Mouse (Mus musculus): ENCODE measurements around the gene Bricd5.

- TF ChIP-seq CTCF (IDR thresholded peaks at IDR 0.05; ENCODE audit: borderline replicate concordance, insufficient read depth, low read depth, low read length) = no peak
- TF ChIP-seq POLR2A (IDR thresholded peaks at IDR 0.05; ENCODE audit: borderline replicate concordance, insufficient read depth, low read length) = no peak
Measured at GRCm38 (mm10) chr17:24468636-24469246, 4.9 kb upstream of the Bricd5 start.

Data from cerebellum, adult 2 months (tissue).